Mouse (Mus musculus) lung, postnatal 0 days (tissue): ENCODE results near the gene Cachd1.

Source experiments
- CTCF ChIP-seq: IDR thresholded peaks from 2 replicates; pipeline ENCODE4 v1.5.1; 2016; ENCODE audit warnings: antibody characterized with exemption, mild to moderate bottlenecking
- EP300 ChIP-seq: IDR thresholded peaks from 2 replicates; pipeline ENCODE4 v1.6.1; 2016; ENCODE audit warnings: antibody characterized with exemption, mild to moderate bottlenecking, control low read depth

- TF ChIP-seq EP300 (no peak), CTCF (no peak)
Observed at GRCm38 (mm10) chr4:100850846-100851495, 74.5 kb downstream of the Cachd1 start.
